Mouse (Mus musculus) gastrocnemius, postnatal 36 days (tissue): ENCODE data around the gene Olfr91. TPM values are rescaled to one million over a fixed set of nuclear protein-coding genes. Genes with fewer than 3 reads are reported as not detected.

Experiments
- DNase-seq, 2 experiments: peaks; one replicate each; pipeline ENCODE4 v3.0.0; 2022
- intact Hi-C: fragments of 180-260 bp; cut with DNase I; formaldehyde crosslinking; loops from one replicate; pipeline ENCODE4 v1.15.1; 2025
- total RNA-seq, 2 experiments: library from RNA; stranded (reverse); gene quantifications; 2 replicates each; pipeline ENCODE4 v1.2.3; 2021

Gene Olfr91
- total RNA-seq, 2 experiments from 2014 or later: not detected

DNA sequence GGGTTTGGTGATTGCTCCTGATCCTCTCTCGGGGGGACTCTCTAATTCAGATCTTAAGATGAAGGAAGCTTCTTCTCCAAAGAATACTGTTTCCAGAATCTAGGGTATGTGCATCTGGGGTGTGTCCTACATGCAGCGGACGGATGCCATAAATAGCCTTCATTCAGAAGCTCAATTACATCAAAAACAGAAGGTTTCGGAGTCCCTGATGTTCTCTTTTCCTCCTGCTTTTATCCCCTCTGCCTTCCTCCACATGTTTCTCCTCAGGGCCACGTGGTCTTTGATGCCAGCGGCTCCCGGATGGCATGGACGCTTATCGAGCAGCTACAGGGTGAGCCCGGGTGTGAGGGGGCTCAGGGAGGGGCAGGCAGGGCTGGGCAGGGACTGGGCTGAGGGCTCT is 35.0 kb downstream of the Olfr91 start:
- no peak for DNase-seq
- intact Hi-C loops: no loop called here

DNA sequence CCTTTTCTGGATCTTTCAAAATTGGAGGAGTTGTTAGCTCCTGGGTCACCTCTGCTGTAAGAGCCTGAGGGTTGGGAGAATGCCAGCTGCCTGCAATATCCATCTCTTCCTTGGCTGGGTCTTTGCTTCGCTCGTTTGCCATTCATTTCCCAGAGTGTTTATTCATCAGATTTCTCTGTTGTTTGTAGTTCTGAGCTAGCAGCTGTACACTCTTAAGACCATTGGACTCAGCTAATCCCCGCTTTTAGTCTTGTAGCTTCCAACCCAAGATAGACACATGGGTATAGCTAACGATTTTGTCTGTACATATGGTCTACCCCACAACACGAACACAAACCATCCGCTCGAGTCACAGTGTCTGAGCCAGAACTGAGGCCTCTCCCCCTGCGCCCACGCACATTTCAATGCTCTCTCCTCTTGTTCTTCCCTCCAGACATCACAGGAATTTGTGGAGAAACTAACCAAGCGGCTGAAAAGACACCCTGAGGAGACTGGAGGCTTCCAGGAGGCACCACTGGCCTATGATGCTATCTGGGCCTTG is 35.9 kb downstream of the Olfr91 start:
- DNase-seq: no peak
- intact Hi-C loops: no loop called here

DNA sequence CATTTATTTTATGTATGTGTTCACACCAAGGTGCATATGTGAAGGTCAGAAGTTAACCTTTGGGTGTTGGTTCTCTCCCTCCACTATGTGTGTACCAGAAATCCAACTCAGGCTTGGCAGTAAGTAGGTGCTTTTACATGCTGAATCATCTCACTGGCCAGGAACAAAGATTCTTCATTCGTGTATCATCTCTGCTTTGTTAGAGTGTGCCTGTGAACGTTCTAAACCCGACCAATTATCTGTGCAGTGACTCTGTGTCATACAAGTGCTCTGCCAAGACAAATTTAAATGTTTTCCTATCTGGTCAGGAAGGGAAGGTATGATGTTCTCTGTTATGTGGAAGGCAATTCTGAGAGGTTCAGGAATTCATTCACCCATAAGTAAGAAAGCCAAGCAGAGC is 36.6 kb downstream of the Olfr91 start:
- no peak for DNase-seq
- intact Hi-C loops: no loop called here

DNA sequence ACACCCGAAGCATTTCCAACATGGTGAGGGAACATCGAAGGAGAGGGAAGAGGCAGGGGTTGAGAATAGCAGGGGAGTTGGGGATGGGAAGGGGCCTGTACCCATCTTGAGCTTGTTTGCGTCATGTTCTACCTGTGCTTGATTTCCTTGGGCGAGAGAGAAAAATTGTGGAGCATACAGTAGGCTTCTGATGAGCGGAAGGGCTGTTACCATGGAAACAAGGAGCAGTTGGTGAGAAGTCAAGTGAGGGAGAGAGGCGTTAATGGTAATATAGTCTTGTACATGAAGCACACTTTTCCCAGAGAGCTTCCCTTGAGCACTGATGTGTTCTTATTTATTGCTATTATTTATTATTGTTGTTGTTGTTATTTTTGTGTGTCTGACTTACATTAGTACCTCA is 41.1 kb downstream of the Olfr91 start:
- intact Hi-C loops: no loop called here
- DNase-seq: no peak

DNA sequence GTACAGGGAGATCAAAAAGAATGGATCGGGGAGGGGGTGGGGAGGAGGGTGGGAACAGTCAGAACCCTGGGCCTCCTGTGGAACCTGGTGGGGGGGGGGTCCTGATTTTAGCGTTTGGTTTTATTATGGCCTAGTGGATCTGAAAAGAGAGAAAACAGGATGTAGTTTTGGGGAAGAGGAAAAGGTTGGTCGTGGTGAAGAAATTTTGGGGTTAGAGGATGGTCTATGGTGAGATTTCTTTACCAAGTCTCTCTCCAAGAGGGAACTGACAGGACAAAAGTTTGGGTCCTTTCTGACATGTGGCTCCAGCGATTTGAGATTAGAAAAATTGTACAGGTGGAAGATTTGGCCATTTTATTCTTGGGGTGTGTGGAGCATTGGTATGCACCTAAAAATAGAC is 46.3 kb downstream of the Olfr91 start:
- intact Hi-C loops: no loop called here
- no peak for DNase-seq

DNA sequence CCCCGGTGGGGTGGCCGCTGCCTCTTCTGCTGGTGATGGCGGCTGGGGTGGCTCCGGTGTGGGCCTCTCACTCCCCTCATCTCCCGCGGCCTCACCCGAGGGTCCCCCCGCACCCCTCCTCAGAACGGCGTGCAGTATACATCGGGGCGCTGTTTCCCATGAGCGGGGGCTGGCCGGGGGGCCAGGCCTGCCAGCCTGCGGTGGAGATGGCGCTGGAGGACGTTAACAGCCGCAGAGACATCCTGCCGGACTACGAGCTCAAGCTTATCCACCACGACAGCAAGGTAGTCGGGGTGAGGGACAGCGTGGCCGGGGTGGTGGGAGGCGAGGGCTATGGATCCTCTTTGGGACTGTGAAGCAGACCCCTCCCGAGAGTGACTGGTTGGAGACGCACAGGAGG is 47.2 kb downstream of the Olfr91 start:
- intact Hi-C loops: no loop called here
- no peak for DNase-seq

DNA sequence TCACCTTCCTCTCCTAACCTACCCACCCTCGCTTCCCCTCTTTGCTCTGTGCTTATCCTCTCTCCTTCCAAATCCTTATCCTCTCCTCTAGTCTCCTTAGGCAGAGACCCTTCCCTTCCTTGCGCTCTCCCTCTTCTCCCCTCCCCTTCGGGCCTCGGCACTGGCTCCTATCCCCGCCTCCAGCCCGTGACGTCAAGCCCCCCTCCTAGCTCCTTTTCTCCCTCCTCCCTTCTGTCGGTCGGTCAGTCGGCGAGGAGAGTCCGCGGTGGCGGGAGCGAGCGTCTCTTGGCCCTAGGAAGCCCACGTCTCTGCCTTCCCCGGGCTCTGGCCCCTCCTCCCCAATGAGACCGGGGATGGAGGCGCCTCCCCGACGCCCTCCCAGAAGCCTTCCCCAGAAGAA is 47.7 kb downstream of the Olfr91 start:
- intact Hi-C loops: no loop called here
- DNase-seq: peak; percentile 65 to 74

DNA sequence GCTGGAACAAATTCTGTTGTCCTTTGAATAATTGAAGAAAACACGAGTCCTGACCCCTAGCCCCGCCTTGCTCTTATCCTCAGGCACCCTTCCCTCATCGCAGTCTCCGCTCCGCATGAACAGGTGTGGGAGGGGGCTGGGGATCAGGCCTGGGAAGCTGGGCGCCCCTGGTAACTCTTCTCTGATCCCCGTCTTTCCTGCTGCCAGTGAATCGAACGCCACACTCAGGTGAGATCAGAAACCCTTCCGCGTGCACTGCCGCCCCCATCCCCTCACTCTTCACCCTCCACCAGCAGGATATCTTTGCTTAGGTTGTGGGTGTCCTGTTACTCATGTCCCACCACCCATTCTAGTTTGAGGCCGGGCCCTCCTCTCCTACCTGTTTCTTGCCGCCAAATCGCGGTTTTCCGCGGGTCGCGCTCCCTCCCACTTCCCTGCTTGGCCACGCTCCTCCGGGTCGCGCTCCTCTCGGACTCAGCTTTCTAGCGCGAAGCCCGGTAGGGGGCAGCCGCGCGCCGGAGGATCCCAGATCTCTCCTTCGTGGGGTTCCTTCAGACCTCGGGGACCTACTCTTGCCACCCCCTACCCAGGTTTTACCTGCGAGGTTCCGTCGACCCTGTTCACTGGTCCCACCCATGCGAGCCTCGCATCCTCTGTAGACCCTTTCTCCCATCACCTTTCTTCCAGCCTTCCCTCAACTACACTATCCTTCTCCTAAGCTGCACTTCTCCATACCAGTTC is 48.3 kb downstream of the Olfr91 start:
- intact Hi-C loops: loop anchor here (5.0 kb wide), 1 partner anchor 132 kb away; no protein-coding TSS in a partner anchor
- DNase-seq: peak; percentile 55 to 58

DNA sequence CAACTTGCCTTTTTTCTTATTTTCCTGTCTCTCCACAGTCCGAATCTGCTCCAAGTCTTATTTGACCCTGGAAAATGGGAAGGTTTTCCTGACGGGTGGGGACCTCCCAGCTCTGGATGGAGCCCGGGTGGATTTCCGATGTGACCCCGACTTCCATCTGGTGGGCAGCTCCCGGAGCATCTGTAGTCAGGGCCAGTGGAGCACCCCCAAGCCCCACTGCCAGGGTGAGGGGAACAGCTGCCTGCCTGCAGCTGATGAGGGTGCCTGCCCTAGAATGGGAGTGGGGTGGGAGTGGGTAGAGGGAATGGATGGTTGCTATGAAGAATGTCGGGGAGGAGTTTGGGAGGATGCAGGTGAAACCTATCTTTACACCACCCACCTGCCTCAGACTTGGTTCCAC is 49.7 kb downstream of the Olfr91 start:
- DNase-seq: no peak
- intact Hi-C loops: loop anchor here (5.0 kb wide), 1 partner anchor 131 kb away; no protein-coding TSS in a partner anchor

DNA sequence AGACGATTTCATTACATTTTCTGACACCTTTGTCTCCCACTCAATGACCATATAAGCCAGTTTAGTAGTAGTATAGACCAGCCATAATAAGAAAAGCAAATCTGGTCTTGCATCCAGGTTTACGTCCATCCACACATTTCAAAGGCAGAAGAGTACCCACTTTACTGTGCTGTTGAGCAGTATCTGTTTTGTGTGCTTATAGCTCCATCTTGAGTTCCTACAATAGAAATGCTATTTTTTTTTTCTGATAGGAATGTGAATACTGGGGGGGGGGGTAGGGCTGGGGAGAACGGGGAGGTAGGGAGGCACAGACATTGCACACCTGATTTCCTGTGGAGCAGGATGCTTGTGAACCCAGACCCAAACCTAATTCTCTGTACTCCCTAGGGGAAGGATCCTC is 50.1 kb downstream of the Olfr91 start:
- intact Hi-C loops: loop anchor here (5.0 kb wide), 1 partner anchor 131 kb away; no protein-coding TSS in a partner anchor
- DNase-seq: no peak

DNA sequence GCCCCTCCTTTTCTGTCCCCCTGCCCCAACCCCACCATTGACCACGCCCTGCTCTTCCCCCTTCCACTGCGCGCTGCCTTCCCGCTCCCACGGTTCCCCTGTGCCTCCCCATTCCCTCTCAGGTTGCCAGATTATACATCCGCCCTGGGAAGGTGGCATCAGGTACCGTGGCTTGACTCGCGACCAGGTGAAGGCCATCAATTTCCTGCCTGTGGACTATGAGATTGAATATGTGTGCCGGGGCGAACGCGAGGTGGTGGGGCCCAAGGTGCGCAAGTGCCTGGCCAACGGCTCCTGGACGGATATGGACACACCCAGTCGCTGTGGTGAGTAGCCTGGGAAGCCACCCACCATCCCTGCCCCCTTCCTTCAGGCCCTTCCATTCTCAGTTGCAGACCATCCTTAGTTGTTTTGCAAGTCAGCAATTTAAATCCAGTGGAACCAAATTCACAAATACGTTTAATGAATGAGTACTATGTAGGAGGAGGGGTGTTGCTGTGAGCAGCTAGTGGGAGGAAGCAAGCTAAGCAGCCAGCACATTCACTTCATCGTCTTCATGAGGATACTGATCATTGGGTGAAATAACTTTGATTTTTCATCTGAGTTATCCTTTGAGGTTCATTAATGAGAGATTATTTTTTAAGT is 50.6 kb downstream of the Olfr91 start:
- intact Hi-C loops: loop anchor here (5.0 kb wide), 1 partner anchor 130 kb away; no protein-coding TSS in a partner anchor
- DNase-seq: no peak

DNA sequence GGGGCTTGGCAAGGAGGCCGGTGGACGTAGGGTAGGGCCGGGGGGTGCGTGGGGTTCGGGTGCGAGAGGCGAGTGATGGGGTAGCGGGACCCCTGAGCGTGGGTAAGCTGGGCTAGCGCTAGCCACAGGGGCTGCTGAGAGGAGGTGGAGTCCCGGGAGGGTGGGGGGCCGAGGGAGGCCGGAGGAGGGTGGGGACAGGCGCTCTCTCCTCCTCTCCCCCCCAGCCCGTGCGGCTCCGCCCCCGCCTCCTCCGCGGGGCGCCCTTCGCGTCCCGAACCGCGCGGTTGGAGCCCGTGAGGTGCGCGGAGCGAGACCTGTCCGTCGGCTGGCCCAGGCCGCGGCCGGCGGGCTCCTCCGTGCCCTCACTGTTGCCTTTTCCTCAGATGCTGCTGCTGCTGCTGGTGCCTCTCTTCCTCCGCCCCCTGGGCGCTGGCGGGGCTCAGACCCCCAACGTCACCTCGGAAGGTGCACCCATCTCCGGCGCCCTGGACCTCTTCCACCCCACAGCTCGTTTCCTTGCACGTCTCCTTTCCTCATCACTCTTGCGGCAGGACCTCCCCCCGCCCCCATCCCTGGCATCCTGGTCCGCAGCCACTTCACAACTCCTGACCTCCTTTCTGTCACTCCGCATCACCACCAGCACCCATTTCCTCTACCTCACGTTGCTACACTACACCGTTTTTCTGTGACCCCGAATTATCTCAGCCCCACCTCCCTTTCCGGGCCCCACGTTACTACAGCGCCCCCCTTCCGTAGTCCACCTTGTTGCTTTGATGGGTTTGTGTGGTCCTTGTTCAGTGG is 51.6 kb downstream of the Olfr91 start:
- peak in 1 of 2 experiments; percentile 40 for DNase-seq
- intact Hi-C loops: loop anchor here (5.0 kb wide), 1 partner anchor 129 kb away; no protein-coding TSS in a partner anchor

DNA sequence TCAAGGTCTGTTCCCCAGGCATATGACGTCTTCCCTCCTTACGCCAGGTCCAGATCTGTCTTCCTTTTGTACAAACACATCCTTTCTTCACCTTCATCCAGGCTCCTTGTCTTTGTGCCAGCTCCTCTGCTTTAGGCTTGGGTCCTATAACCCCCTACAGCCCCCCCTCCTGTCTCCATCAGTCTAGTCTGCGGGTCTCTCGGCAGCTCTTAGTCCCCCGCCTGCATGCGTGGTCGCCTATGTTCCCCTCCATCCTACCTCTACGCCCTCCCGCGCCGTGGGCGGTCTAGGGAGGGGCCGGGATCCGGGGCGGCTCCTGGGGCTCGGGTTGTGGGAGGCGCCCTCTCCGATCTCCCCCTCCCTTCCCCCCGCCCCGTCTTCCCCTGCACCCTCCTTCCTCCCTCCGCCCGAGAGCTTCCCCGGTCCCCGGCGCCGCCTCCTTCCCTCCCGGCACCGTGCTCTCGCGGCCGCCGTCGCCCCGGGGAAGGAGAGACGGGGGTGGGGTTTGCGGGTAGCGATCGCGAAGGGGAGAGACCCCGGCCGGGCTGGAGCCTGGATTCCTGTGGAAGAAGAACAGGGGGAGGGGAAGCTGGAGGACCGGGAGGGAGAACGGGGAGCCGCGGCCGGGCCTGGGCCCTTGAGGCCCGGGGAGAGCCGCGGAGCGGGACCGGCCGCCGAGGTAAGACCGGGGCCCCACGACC is 52.3 kb downstream of the Olfr91 start, which contains the start of gene Gabbr1:
TSS of gene Gabbr1 (plus strand) at position 356 of the 701 bp plus-strand sequence.
- peak; percentile 69 to 71 for DNase-seq
- intact Hi-C loops: loop anchor here (5.0 kb wide), 1 partner anchor 128 kb away; no protein-coding TSS in a partner anchor

DNA sequence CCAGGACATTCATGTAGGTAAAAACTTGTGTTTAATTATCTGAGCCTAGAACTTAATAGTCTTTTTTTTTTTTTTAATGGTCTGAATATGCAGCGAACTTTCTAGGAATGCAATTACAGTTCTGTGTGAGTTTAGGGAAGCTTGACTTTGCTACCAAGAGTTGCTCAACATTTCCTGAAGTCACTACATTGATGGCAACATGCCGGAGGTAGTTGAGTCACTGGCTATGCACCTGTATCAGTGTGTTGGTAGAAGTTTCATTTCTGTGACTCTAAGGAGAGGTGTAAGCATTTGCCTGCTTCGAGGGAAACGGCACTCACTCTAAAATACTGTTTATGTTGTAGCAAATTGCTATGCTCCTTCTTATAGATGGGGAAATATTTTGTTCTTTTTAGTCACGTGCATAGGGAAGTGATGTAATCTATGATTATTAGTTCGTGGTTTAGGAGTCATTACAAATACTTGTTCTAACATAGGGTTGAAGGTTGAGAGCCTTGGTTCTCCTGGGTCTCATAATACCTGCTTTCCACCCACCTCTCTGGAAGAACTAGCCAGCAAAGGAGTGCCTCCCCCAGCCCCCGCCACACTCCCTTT is 53.3 kb downstream of the Olfr91 start:
- intact Hi-C loops: loop anchor here (5.0 kb wide), 1 partner anchor 127 kb away; no protein-coding TSS in a partner anchor
- DNase-seq: no peak

Other genes starting within 250 kb of the Olfr91 start
- not detected for gene Trim15, start 231.1 kb downstream of the Olfr91 start, total RNA-seq
- gene Trim10, start 228.7 kb downstream of the Olfr91 start, total RNA-seq: not detected
- not detected for gene Trim40, start 208.2 kb downstream of the Olfr91 start, total RNA-seq
- not detected for gene Trim31, start 200.2 kb downstream of the Olfr91 start, total RNA-seq
- gene Rnf39, start 155.4 kb downstream of the Olfr91 start, total RNA-seq: not detected
- gene Ppp1r11, start 146.5 kb downstream of the Olfr91 start, total RNA-seq: 10 to 100 TPM; 48.0 to 56.2 TPM
- gene Znrd1, start 139.7 kb downstream of the Olfr91 start, total RNA-seq: 10 to 100 TPM; 16.1 to 17.7 TPM
- gene Znrd1as, start 139.7 kb downstream of the Olfr91 start, total RNA-seq: 10 to 100 TPM; 16.1 to 17.2 TPM
- not detected for gene 2410137M14Rik, start 117.0 kb downstream of the Olfr91 start, total RNA-seq
- under 1 TPM in 1 of 2 experiments, not detected in 1; 0.10 TPM for gene H2-M5, start 108.7 kb downstream of the Olfr91 start, total RNA-seq
- under 1 TPM; 0.23 to 0.59 TPM for gene Zfp57, start 97.1 kb downstream of the Olfr91 start, total RNA-seq
- not detected for gene Mog, start 74.9 kb downstream of the Olfr91 start, total RNA-seq
- 1 to 10 TPM; 8.0 to 8.1 TPM for gene Gabbr1, start 52.3 kb downstream of the Olfr91 start, total RNA-seq
- not detected for gene Olfr90, start 9.8 kb downstream of the Olfr91 start, total RNA-seq
- not detected for gene Olfr92, start 21.8 kb upstream of the Olfr91 start, total RNA-seq
- gene Olfr93, start 63.2 kb upstream of the Olfr91 start, total RNA-seq: not detected
- under 1 TPM in 1 of 2 experiments, not detected in 1; 0.28 TPM for gene Ubd, start 95.6 kb upstream of the Olfr91 start, total RNA-seq
- not detected for gene Olfr94, start 102.7 kb upstream of the Olfr91 start, total RNA-seq
- not detected for gene Olfr95, start 114.8 kb upstream of the Olfr91 start, total RNA-seq
- gene Olfr96, start 121.9 kb upstream of the Olfr91 start, total RNA-seq: not detected
- not detected for gene Olfr97, start 139.1 kb upstream of the Olfr91 start, total RNA-seq
- not detected for gene Olfr98, start 165.5 kb upstream of the Olfr91 start, total RNA-seq
- under 1 TPM; 0.81 to 0.94 TPM for gene H2-M3, start 171.9 kb upstream of the Olfr91 start, total RNA-seq
- gene Olfr99, start 185.2 kb upstream of the Olfr91 start, total RNA-seq: not detected
- not detected for gene Olfr101, start 206.0 kb upstream of the Olfr91 start, total RNA-seq
- gene Olfr102, start 218.8 kb upstream of the Olfr91 start, total RNA-seq: not detected
- gene Olfr103, start 241.4 kb upstream of the Olfr91 start, total RNA-seq: not detected